Mouse (Mus musculus) forebrain, embryonic 14.5 days (tissue): ENCODE measurements around the gene Fgfr1op. TPM values are rescaled to one million over a fixed set of nuclear protein-coding genes. Genes with fewer than 3 reads are reported as not detected.
"Not testable (repeated sequence)": the region's sequence is repeated elsewhere in the genome, so short reads cannot be mapped to it uniquely, and the experiment has no call there.

Experiments
- ATAC-seq: fragments of 200-750 bp; cut with Nextera tagmentation; 2 replicates; pipeline ENCODE4 v1.8.0; 2017; ENCODE audit warnings: mild to moderate bottlenecking, moderate library complexity
- DNase-seq: peaks from one replicate; pipeline ENCODE4 v3.0.0-alpha.2; 2015; ENCODE audit warnings: low spot score
- H3K27ac ChIP-seq: fragments of 300-500 bp; sonication (generic); 2 replicates; pipeline ENCODE4 v1.5.1; 2014; ENCODE audit warnings: low read depth, mild to moderate bottlenecking, control low read depth, low read length, moderate library complexity
- H3K27me3 ChIP-seq: fragments of 300-500 bp; sonication (generic); replicated peaks from 2 replicates; pipeline ENCODE4 v1.6.1; 2014; ENCODE audit warnings: low read length, control low read depth, mixed read lengths; ENCODE audit not compliant: control insufficient read depth, insufficient read depth
- H3K36me3 ChIP-seq: fragments of 300-500 bp; sonication (generic); 2 replicates; pipeline ENCODE4 v1.6.1; 2014; ENCODE audit warnings: low read length, control low read depth; ENCODE audit not compliant: control insufficient read depth, insufficient read depth
- H3K4me1 ChIP-seq: fragments of 300-500 bp; sonication (generic); 2 replicates; pipeline ENCODE4 v1.6.1; 2014; ENCODE audit warnings: antibody characterized with exemption, low read length, control low read depth; ENCODE audit not compliant: control insufficient read depth, insufficient read depth
- H3K4me2 ChIP-seq: fragments of 300-500 bp; sonication (generic); 2 replicates; pipeline ENCODE4 v1.6.1; 2014; ENCODE audit warnings: mild to moderate bottlenecking, control low read depth, low read length
- H3K4me3 ChIP-seq: fragments of 300-500 bp; sonication (generic); 2 replicates; pipeline ENCODE4 v1.5.1; 2014; ENCODE audit warnings: low read depth, low read length, control low read depth
- H3K9ac ChIP-seq: fragments of 300-500 bp; sonication (generic); 2 replicates; pipeline ENCODE4 v1.6.1; 2014; ENCODE audit warnings: mild to moderate bottlenecking, low read length, control low read depth, moderate library complexity
- H3K9me3 ChIP-seq: fragments of 300-500 bp; sonication (generic); replicated peaks from 2 replicates; pipeline ENCODE4 v1.6.1; 2016; ENCODE audit warnings: low read length, control low read depth, mixed read lengths; ENCODE audit not compliant: control insufficient read depth
- WGBS: fragments of 180-500 bp; shearing (Covaris S2); extraction: QIAGEN DNeasy Blood & Tissue Kit; methylation state at CpG from one replicate; pipeline ENCODE4 v1.1.7; 2014; 5-methylcytosine and 5-hydroxymethylcytosine counted together
- polyA plus RNA-seq: library from polyadenylated mRNA; unstranded; fragments of >200 nt; fragmentation: Nextera tagmentation; extraction: Ambion mirVana; gene quantifications from 2 replicates; pipeline ENCODE4 v1.2.1, GENCODE M21; 2014

Gene Fgfr1op
- polyA plus RNA-seq, 1 experiment from 2014 or later = 28.3 TPM

DNA sequence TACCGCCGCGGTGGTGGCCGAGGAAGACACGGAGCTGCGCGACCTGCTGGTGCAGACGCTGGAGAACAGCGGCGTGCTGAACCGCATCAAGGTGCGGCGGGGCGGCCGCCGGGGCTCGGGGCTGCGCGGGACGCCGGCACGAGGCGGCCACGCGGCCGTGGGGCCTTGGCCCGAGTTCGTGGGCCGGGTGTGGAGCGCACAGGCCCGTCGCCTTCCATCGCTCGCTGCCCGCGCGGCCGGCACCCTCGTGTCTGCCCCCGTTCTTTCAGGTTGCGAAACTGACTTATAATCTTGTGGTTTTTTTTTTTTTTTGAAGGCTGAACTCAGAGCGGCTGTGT, 276 bp downstream of the Fgfr1op start:
- H3K27ac ChIP-seq, H3K4me1 ChIP-seq, H3K27me3 ChIP-seq, DNase-seq, ATAC-seq, H3K9me3 ChIP-seq: not testable (repeated sequence)
- peak overlapping the region; percentile 47; the same call in 1 of the 2 replicates for H3K9ac ChIP-seq
- WGBS = under 1% methylated on average over 34 of the region's 42 CpGs
- peak overlapping the region; percentile 43 for H3K4me2 ChIP-seq
- peak overlapping the region; percentile 44 for H3K4me3 ChIP-seq
- H3K36me3 ChIP-seq = peaks cover 17% of the 10 kb centered on the region

GRCm38 (mm10) chr17:8165977-8166376, 676 bp downstream of the Fgfr1op start:
- 0% methylated on average over 11 of the region's 11 CpGs for WGBS
- H3K27me3 ChIP-seq, H3K27ac ChIP-seq, ATAC-seq, H3K4me1 ChIP-seq, DNase-seq, H3K9me3 ChIP-seq: not testable (repeated sequence)
- H3K4me2 ChIP-seq = peak overlapping the region; percentile 43
- H3K4me3 ChIP-seq = peak overlapping the region; percentile 44
- peak overlapping the region; percentile 47; the same call in 1 of the 2 replicates for H3K9ac ChIP-seq
- H3K36me3 ChIP-seq = peaks cover 21% of the 10 kb centered on the region

GRCm38 (mm10) chr17:8166454-8166853, 1.2 kb downstream of the Fgfr1op start:
- 43% methylated on average over 2 of the region's 3 CpGs for WGBS
- DNase-seq, H3K4me1 ChIP-seq: not testable (repeated sequence)

GRCm38 (mm10) chr17:8167436-8167835, 2.1 kb downstream of the Fgfr1op start:
- not testable (repeated sequence) for H3K9me3 ChIP-seq, H3K27me3 ChIP-seq, H3K4me2 ChIP-seq, H3K27ac ChIP-seq, H3K4me1 ChIP-seq, ATAC-seq, H3K4me3 ChIP-seq, H3K9ac ChIP-seq, DNase-seq
- H3K36me3 ChIP-seq = peaks cover 33% of the 10 kb centered on the region
- 91% methylated on average over 5 of the region's 8 CpGs for WGBS

More at GRCm38 (mm10) chr17:8166454-8166853, 1.2 kb downstream of the Fgfr1op start:
- not testable (repeated sequence) for ATAC-seq, H3K27ac ChIP-seq, H3K27me3 ChIP-seq, H3K9ac ChIP-seq, H3K9me3 ChIP-seq
- Histone ChIP-seq H3K36me3 (peaks cover 25% of the 10 kb centered on the region), H3K4me2 (peak overlapping the region; percentile 43), H3K4me3 (0 out of 2 replicates have a peak overlapping the region, but pooled peaks have one; percentile 44)

- 91% methylated on average over 7 of the region's 7 CpGs for WGBS
- H3K9me3 ChIP-seq = no peaks in the 10 kb centered on the region
- no peak overlapping the region for H3K4me3 ChIP-seq
- H3K36me3 ChIP-seq = peaks cover 55% of the 10 kb centered on the region
- DNase-seq = no peak
- no peak overlapping the region for H3K27ac ChIP-seq
- no peak for ATAC-seq
- no peak overlapping the region for H3K4me2 ChIP-seq
- no peak overlapping the region for H3K9ac ChIP-seq
- no peaks in the 10 kb centered on the region for H3K4me1 ChIP-seq
- H3K27me3 ChIP-seq = no peaks in the 10 kb centered on the region
Observed at GRCm38 (mm10) chr17:8170331-8170730, 5.0 kb downstream of the Fgfr1op start.

- DNase-seq (no peak), ATAC-seq (no peak)
- H3K27ac ChIP-seq = no peak overlapping the region
- no peaks in the 10 kb centered on the region for H3K27me3 ChIP-seq
- no peak overlapping the region for H3K4me2 ChIP-seq
- no peaks in the 10 kb centered on the region for H3K4me1 ChIP-seq
- peaks cover 63% of the 10 kb centered on the region for H3K36me3 ChIP-seq
- no peak overlapping the region for H3K4me3 ChIP-seq
- no peak overlapping the region for H3K9ac ChIP-seq
- 71% methylated on average over 4 of the region's 4 CpGs for WGBS
- H3K9me3 ChIP-seq = no peaks in the 10 kb centered on the region
Observed at GRCm38 (mm10) chr17:8171081-8171480, 5.8 kb downstream of the Fgfr1op start.

- ATAC-seq (no peak), DNase-seq (peak; percentile 50)
- WGBS = 44% methylated on average over 5 of the region's 5 CpGs
- Histone ChIP-seq H3K4me1 (no peaks in the 10 kb centered on the region), H3K36me3 (peaks cover 71% of the 10 kb centered on the region), H3K9me3 (no peaks in the 10 kb centered on the region), H3K4me3 (no peak overlapping the region), H3K9ac (no peak overlapping the region), H3K4me2 (no peak overlapping the region), H3K27me3 (no peaks in the 10 kb centered on the region), H3K27ac (no peak overlapping the region)
Observed at GRCm38 (mm10) chr17:8177090-8177489, 11.8 kb downstream of the Fgfr1op start.

DNA sequence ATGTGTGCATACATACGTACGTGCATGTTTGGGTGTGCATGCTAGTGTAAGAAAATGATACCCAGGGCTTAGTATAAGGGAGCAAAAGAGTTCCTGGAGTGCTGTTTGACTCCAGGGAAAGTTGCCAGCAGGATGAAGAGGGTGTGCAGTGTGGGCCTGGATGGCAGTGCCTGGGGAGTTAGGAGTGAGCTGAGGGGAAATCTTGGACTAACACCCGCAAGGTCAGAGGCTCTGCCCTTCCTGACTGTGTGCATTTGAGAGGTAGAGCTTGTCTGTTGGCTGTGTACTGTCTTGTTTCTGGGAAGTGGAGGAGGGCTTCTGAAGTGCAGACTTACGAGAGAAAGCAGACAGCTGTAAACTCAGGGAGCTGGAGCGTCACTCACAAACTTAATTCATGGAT, 18.5 kb downstream of the Fgfr1op start:
- H3K4me1 ChIP-seq = no peaks in the 10 kb centered on the region
- no peaks in the 10 kb centered on the region for H3K9me3 ChIP-seq
- WGBS = 96% methylated on average over 5 of the region's 5 CpGs
- DNase-seq (no peak), ATAC-seq (no peak)
- no peak overlapping the region for H3K4me3 ChIP-seq
- no peak overlapping the region for H3K4me2 ChIP-seq
- H3K27ac ChIP-seq = no peak overlapping the region
- H3K9ac ChIP-seq = no peak overlapping the region
- no peaks in the 10 kb centered on the region for H3K27me3 ChIP-seq
- peaks cover 83% of the 10 kb centered on the region for H3K36me3 ChIP-seq

DNA sequence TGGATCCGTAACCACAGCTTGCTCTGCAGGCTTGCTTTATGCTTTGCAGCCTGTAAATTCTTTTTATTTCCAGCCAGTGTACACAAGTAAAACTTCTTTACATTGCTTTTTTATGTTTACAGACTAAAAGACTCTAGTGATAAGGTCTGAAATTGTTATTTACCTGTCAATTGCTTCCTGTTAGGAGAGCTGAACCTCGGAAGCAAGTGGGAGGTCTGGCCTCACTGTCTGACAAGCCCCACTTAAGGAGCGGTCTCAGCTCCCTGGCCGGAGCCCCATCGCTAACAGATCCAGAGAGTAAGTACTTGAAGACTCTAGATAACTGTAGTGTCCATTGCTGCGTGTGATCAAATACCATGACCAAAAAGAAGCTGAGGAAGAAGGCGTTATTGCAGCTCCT, 18.9 kb downstream of the Fgfr1op start:
- ATAC-seq = no peak
- Histone ChIP-seq H3K4me1 (no peaks in the 10 kb centered on the region), H3K4me2 (no peak overlapping the region), H3K27me3 (no peaks in the 10 kb centered on the region), H3K36me3 (peaks cover 83% of the 10 kb centered on the region), H3K27ac (no peak overlapping the region), H3K4me3 (no peak overlapping the region), H3K9me3 (no peaks in the 10 kb centered on the region), H3K9ac (no peak overlapping the region)
- DNase-seq = no peak
- 94% methylated on average over 7 of the region's 7 CpGs for WGBS
